Mouse (Mus musculus) spleen, adult 2 months (tissue): ENCODE results near the gene Cpz. TPM values are rescaled to one million over a fixed set of nuclear protein-coding genes. Genes with fewer than 3 reads are reported as not detected.

ENCODE experiments used
- DNase-seq, 2 experiments: peaks; one replicate each; pipeline versions ENCODE4 v3.0.0 to v3.0.0-alpha.2; 2012 to 2021; ENCODE audit warnings: low spot score in 2 of 2, low read depth in 1 of 2
- H3K27ac ChIP-seq: fragments of 200-500 bp; 2 replicates; pipeline ENCODE4 v1.5.1; 2012; ENCODE audit warnings: low read length, inconsistent platforms; ENCODE audit not compliant: insufficient read depth
- H3K27me3 ChIP-seq: fragments of 200-500 bp; 2 replicates; pipeline ENCODE4 v1.6.1; 2012; ENCODE audit warnings: mild to moderate bottlenecking, moderate library complexity, low read length, inconsistent platforms; ENCODE audit not compliant: control insufficient read depth, insufficient read depth
- H3K36me3 ChIP-seq: fragments of 200-500 bp; 2 replicates; pipeline ENCODE4 v1.6.1; 2012; ENCODE audit warnings: mild to moderate bottlenecking, low read length, inconsistent platforms; ENCODE audit not compliant: control insufficient read depth, insufficient read depth
- H3K4me1 ChIP-seq: fragments of 200-500 bp; 2 replicates; pipeline ENCODE4 v1.6.1; 2011; ENCODE audit warnings: inconsistent platforms; ENCODE audit not compliant: control insufficient read depth, insufficient read depth, insufficient read length
- H3K4me3 ChIP-seq: fragments of 200-500 bp; 2 replicates; pipeline ENCODE4 v1.5.1; 2011; ENCODE audit warnings: mild to moderate bottlenecking, inconsistent platforms; ENCODE audit not compliant: insufficient read depth, insufficient read length; ENCODE audit errors: extremely low read depth
- CTCF ChIP-seq: fragments of 200-500 bp; IDR thresholded peaks from 2 replicates; pipeline ENCODE4 v1.5.1; 2011; ENCODE audit warnings: mild to moderate bottlenecking, inconsistent platforms; ENCODE audit not compliant: insufficient read depth, insufficient read length, insufficient replicate concordance; ENCODE audit errors: extremely low read depth
- POLR2A ChIP-seq: fragments of 200-500 bp; IDR thresholded peaks from 2 replicates; pipeline ENCODE4 v1.6.1; 2011; ENCODE audit warnings: low read depth, low read length, inconsistent platforms
- WGBS: fragments of 180-500 bp; shearing (Covaris S2); methylation state at CpG from one replicate; pipeline ENCODE4 v1.1.7; 2018; 5-methylcytosine and 5-hydroxymethylcytosine counted together
- polyA plus RNA-seq: library from polyadenylated mRNA; depleted of rRNA; stranded (reverse); fragments of >200 nt; gene quantifications from 2 replicates; pipeline ENCODE4 v1.2.3, GENCODE M21; 2012

The Cpz gene
- polyA plus RNA-seq, 1 experiment: 1.2 TPM

GRCm38 (mm10) chr5:35559447-35559846, 33.9 kb upstream of the Cpz start:
- H3K36me3 ChIP-seq: peaks cover 35% of the 10 kb centered on the region
- WGBS: 92% methylated on average over 8 of the region's 8 CpGs

GRCm38 (mm10) chr5:35557946-35558621, 32.6 kb upstream of the Cpz start:
- Histone ChIP-seq H3K27ac (no peak overlapping the region), H3K27me3 (no peaks in the 10 kb centered on the region), H3K4me1 (no peaks in the 10 kb centered on the region), H3K36me3 (peaks cover 27% of the 10 kb centered on the region), H3K4me3 (no peak overlapping the region)
- TF ChIP-seq POLR2A: no peak
- no peak for TF ChIP-seq CTCF
- 90% methylated on average over 13 of the region's 13 CpGs for WGBS
- no peak for DNase-seq

More at GRCm38 (mm10) chr5:35559447-35559846, 33.9 kb upstream of the Cpz start:
- no peaks in the 10 kb centered on the region for H3K4me1 ChIP-seq
- H3K4me3 ChIP-seq: no peak overlapping the region
- no peak overlapping the region for H3K27ac ChIP-seq
- TF ChIP-seq CTCF (no peak), POLR2A (no peak)
- H3K27me3 ChIP-seq: no peaks in the 10 kb centered on the region
- no peak for DNase-seq

- Histone ChIP-seq H3K4me3 (no peak overlapping the region), H3K36me3 (peaks cover 20% of the 10 kb centered on the region)
- WGBS: 89% methylated on average over 7 of the region's 7 CpGs
These were observed 30.9 kb upstream of the Cpz start for GRCm38 (mm10) chr5:35556393-35556792.

GRCm38 (mm10) chr5:35552838-35553539, 27.5 kb upstream of the Cpz start:
- Histone ChIP-seq H3K4me1 (no peaks in the 10 kb centered on the region), H3K27ac (no peak overlapping the region), H3K36me3 (peaks cover 15% of the 10 kb centered on the region), H3K27me3 (no peaks in the 10 kb centered on the region), H3K4me3 (no peak overlapping the region)
- TF ChIP-seq CTCF (no peak), POLR2A (no peak)
- 86% methylated on average over 4 of the region's 4 CpGs for WGBS
- no peak for DNase-seq

More at GRCm38 (mm10) chr5:35556393-35556792, 30.9 kb upstream of the Cpz start:
- no peak for DNase-seq
- no peaks in the 10 kb centered on the region for H3K4me1 ChIP-seq
- H3K27ac ChIP-seq: no peak overlapping the region
- TF ChIP-seq POLR2A (no peak), CTCF (no peak)
- no peaks in the 10 kb centered on the region for H3K27me3 ChIP-seq

GRCm38 (mm10) chr5:35551855-35552837, 26.6 kb upstream of the Cpz start:
- H3K4me1 ChIP-seq: no peaks in the 10 kb centered on the region
- H3K4me3 ChIP-seq: no peak overlapping the region
- DNase-seq: no peak
- 55% methylated on average over 7 of the region's 7 CpGs for WGBS
- H3K27ac ChIP-seq: no peak overlapping the region
- TF ChIP-seq CTCF (no peak), POLR2A (no peak)
- H3K36me3 ChIP-seq: peaks cover 7% of the 10 kb centered on the region
- H3K27me3 ChIP-seq: no peaks in the 10 kb centered on the region

GRCm38 (mm10) chr5:35546127-35546526, 20.6 kb upstream of the Cpz start:
- no peak overlapping the region for H3K4me3 ChIP-seq
- no peaks in the 10 kb centered on the region for H3K36me3 ChIP-seq
- no peaks in the 10 kb centered on the region for H3K27me3 ChIP-seq
- TF ChIP-seq POLR2A (no peak), CTCF (no peak)
- H3K4me1 ChIP-seq: no peaks in the 10 kb centered on the region
- no peak overlapping the region for H3K27ac ChIP-seq
- DNase-seq: no peak
